Mouse (Mus musculus): ENCODE data around the gene Casq2. TPM values are rescaled to one million over a fixed set of nuclear protein-coding genes. Genes with fewer than 3 reads are reported as not detected.

The Casq2 gene
- polyA plus RNA-seq, 1 experiment: 0.64 TPM

DNA sequence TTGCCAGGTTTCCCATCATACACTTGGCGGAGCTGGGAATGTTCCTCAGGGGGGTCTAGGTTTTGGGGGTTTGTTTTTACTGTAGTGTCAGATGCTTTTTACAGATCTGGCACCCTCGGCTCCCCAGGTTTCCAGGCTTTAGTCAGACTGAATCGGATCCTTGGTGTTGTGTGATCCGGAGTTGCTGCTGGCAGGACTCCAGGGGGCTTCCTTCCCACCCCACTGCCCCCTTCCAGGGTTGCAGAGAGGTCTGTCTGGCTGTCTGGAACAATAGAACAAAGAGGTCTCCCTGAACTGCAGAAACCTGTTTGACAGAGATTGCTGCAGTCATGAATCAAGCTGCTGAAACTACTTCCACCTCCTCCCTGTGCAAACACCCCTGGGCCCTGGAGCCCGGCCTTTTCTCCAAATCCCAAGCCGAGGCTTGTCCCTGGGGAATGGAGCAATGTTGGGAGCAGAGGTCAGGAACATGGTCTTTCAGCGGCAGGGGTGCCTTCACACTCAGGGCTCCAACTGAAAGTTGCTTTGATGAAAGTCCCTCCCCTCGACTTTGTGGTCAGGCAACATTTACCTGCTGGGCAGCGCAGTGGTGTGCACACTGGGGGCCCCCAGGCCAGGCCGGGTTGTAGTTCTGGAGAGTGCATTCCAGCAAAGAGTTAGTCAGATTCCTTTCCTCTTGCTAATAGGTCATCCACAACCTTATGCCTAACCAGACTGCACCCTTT is 49.3 kb downstream of the Casq2 start:
- Histone ChIP-seq H3K27me3 (ENCODE audit: control insufficient read depth, insufficient read depth, insufficient read length) (no peaks in the 10 kb centered on the region), H3ac (ENCODE audit: control insufficient read depth, insufficient read length, low read depth) (no peak overlapping the region), H3K36me3 (ENCODE audit: control insufficient read depth, insufficient read depth) (no peaks in the 10 kb centered on the region), H3K79me2 (ENCODE audit: control insufficient read depth, insufficient read depth) (no peaks in the 10 kb centered on the region), H3K79me3 (ENCODE audit: low read depth) (no peaks in the 10 kb centered on the region), H3K4me3 (ENCODE audit: insufficient read depth, poor library complexity, severe bottlenecking) (no peak overlapping the region)
- TF ChIP-seq FOSL1 (IDR thresholded peaks at IDR 0.05; ENCODE audit: insufficient read depth, low read length, poor library complexity, severe bottlenecking) (no peak), CEBPB (IDR thresholded peaks at IDR 0.05; ENCODE audit: low read depth) (peak; percentile 2)

DNA sequence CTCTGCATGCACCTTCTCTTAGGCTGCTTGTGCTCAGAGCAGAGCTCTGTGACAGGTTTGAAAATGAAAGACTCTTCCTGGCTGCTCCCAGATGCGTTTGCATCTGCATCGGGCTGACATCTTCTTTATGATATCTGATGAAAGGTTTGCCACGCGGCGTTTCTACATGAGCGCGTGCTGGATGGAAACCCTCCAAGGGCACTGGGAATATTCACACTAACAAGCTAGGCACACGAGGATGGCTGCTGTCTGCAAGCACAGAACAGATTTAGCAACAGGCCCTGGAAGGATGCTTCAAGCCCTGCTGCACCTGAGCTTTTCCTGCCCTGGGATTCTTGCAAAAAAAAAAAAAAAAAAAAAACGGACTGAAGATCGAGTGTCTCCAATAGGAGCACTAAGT is 50.9 kb downstream of the Casq2 start:
- no peaks in the 10 kb centered on the region for H3K27me3 ChIP-seq (ENCODE audit: control insufficient read depth, insufficient read depth, insufficient read length)
- H3ac ChIP-seq (ENCODE audit: control insufficient read depth, insufficient read length, low read depth): no peak overlapping the region
- H3K4me3 ChIP-seq (ENCODE audit: insufficient read depth, poor library complexity, severe bottlenecking): no peak overlapping the region
- no peaks in the 10 kb centered on the region for H3K36me3 ChIP-seq (ENCODE audit: control insufficient read depth, insufficient read depth)
- no peaks in the 10 kb centered on the region for H3K79me2 ChIP-seq (ENCODE audit: control insufficient read depth, insufficient read depth)
- TF ChIP-seq FOSL1 (IDR thresholded peaks at IDR 0.05; ENCODE audit: insufficient read depth, low read length, poor library complexity, severe bottlenecking) (no peak), MAX (IDR thresholded peaks at IDR 0.05) (no peak), MYOD1 (IDR thresholded peaks at IDR 0.05; ENCODE audit: control insufficient read depth, insufficient read length, low read depth) (no peak), CEBPB (IDR thresholded peaks at IDR 0.05; ENCODE audit: low read depth) (no peak), USF1 (IDR thresholded peaks at IDR 0.05; ENCODE audit: low read depth) (no peak)
- no peaks in the 10 kb centered on the region for H3K79me3 ChIP-seq (ENCODE audit: low read depth)

GRCm38 (mm10) chr3:102138899-102139298 is 52.7 kb downstream of the Casq2 start:
- no peak overlapping the region for H3ac ChIP-seq (ENCODE audit: control insufficient read depth, insufficient read length, low read depth)
- TF ChIP-seq CTCF (IDR thresholded peaks at IDR 0.05; ENCODE audit: control insufficient read depth, insufficient read depth, insufficient read length) (no peak), USF1 (IDR thresholded peaks at IDR 0.05; ENCODE audit: low read depth) (no peak), MAX (IDR thresholded peaks at IDR 0.05) (no peak), CEBPB (IDR thresholded peaks at IDR 0.05; ENCODE audit: low read depth) (no peak), MYOG (IDR thresholded peaks at IDR 0.05; ENCODE audit: control insufficient read depth, extremely low read depth, insufficient read length) (no peak), FOSL1 (IDR thresholded peaks at IDR 0.05; ENCODE audit: insufficient read depth, low read length, poor library complexity, severe bottlenecking) (no peak), MYOD1 (IDR thresholded peaks at IDR 0.05; ENCODE audit: control insufficient read depth, insufficient read length, low read depth) (no peak)
- H3K36me3 ChIP-seq (ENCODE audit: control insufficient read depth, insufficient read depth): no peaks in the 10 kb centered on the region
- no peaks in the 10 kb centered on the region for H3K79me2 ChIP-seq (ENCODE audit: control insufficient read depth, insufficient read depth)
- no peak overlapping the region for H3K4me3 ChIP-seq (ENCODE audit: insufficient read depth, poor library complexity, severe bottlenecking)
- H3K27me3 ChIP-seq (ENCODE audit: control insufficient read depth, insufficient read depth, insufficient read length): no peaks in the 10 kb centered on the region
- no peaks in the 10 kb centered on the region for H3K79me3 ChIP-seq (ENCODE audit: low read depth)

- TF ChIP-seq FOSL1 (IDR thresholded peaks at IDR 0.05; ENCODE audit: insufficient read depth, low read length, poor library complexity, severe bottlenecking) (no peak), MYOG (IDR thresholded peaks at IDR 0.05; ENCODE audit: control insufficient read depth, extremely low read depth, insufficient read length) (no peak)
- H3K4me3 ChIP-seq (ENCODE audit: insufficient read depth, poor library complexity, severe bottlenecking): no peak overlapping the region
- H3K36me3 ChIP-seq (ENCODE audit: control insufficient read depth, insufficient read depth): no peaks in the 10 kb centered on the region
- H3K79me2 ChIP-seq (ENCODE audit: control insufficient read depth, insufficient read depth): no peaks in the 10 kb centered on the region
- no peaks in the 10 kb centered on the region for H3K27me3 ChIP-seq (ENCODE audit: control insufficient read depth, insufficient read depth, insufficient read length)
- no peak overlapping the region for H3ac ChIP-seq (ENCODE audit: control insufficient read depth, insufficient read length, low read depth)
- H3K79me3 ChIP-seq (ENCODE audit: low read depth): no peaks in the 10 kb centered on the region
Measured at GRCm38 (mm10) chr3:102140606-102141005, 54.4 kb downstream of the Casq2 start.

DNA sequence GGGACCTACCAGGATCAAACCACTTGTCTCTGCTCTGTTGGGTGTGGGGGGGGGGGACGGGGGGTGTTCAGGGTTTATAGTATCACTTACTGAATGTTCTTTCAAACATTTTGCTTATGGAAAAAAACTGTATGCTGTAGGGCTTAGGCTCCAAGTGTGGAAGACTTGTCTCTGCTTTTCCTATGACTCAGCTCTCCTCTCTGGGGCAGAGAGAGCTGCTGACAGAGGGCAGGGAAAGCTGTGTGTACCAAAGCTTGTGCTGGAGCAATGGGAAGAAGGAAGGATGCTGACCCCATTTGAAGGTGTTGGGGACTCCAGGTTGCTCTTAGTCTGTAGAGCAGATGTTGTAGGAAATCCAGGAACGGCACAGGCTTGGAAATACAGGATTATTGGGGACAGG is 55.2 kb downstream of the Casq2 start:
- peak overlapping the region; percentile 25 for H3ac ChIP-seq (ENCODE audit: control insufficient read depth, insufficient read length, low read depth)
- no peaks in the 10 kb centered on the region for H3K79me3 ChIP-seq (ENCODE audit: low read depth)
- no peak overlapping the region for H3K4me3 ChIP-seq (ENCODE audit: insufficient read depth, poor library complexity, severe bottlenecking)
- no peaks in the 10 kb centered on the region for H3K27me3 ChIP-seq (ENCODE audit: control insufficient read depth, insufficient read depth, insufficient read length)
- no peaks in the 10 kb centered on the region for H3K36me3 ChIP-seq (ENCODE audit: control insufficient read depth, insufficient read depth)
- TF ChIP-seq CTCF (IDR thresholded peaks at IDR 0.05; ENCODE audit: control insufficient read depth, insufficient read depth, insufficient read length) (no peak), MYOD1 (IDR thresholded peaks at IDR 0.05; ENCODE audit: control insufficient read depth, insufficient read length, low read depth) (no peak), MYOG (IDR thresholded peaks at IDR 0.05; ENCODE audit: control insufficient read depth, extremely low read depth, insufficient read length) (no peak), MAX (IDR thresholded peaks at IDR 0.05) (no peak), CEBPB (IDR thresholded peaks at IDR 0.05; ENCODE audit: low read depth) (no peak), FOSL1 (IDR thresholded peaks at IDR 0.05; ENCODE audit: insufficient read depth, low read length, poor library complexity, severe bottlenecking) (no peak), USF1 (IDR thresholded peaks at IDR 0.05; ENCODE audit: low read depth) (no peak)
- no peaks in the 10 kb centered on the region for H3K79me2 ChIP-seq (ENCODE audit: control insufficient read depth, insufficient read depth)

DNA sequence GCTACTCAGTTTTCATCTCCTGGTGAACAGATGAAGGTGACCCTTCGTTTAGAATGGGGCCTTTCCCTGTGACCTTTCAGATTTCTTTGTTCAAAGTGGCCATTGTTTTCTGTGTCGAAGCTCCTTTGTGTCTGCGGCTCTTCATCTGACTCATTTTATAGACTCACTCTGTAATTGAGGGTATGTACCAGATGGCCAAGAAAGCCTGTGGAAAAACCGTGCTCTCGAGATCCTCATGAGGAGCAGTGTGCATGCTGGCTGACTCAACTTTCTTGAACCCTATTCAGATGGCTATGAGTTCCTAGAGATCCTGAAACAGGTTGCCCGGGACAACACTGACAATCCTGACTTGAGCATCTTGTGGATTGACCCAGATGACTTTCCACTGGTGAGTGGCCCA is 55.7 kb downstream of the Casq2 start:
- Histone ChIP-seq H3K27me3 (ENCODE audit: control insufficient read depth, insufficient read depth, insufficient read length) (no peaks in the 10 kb centered on the region), H3K79me3 (ENCODE audit: low read depth) (no peaks in the 10 kb centered on the region), H3K4me3 (ENCODE audit: insufficient read depth, poor library complexity, severe bottlenecking) (no peak overlapping the region), H3K79me2 (ENCODE audit: control insufficient read depth, insufficient read depth) (no peaks in the 10 kb centered on the region), H3ac (ENCODE audit: control insufficient read depth, insufficient read length, low read depth) (no peak overlapping the region), H3K36me3 (ENCODE audit: control insufficient read depth, insufficient read depth) (no peaks in the 10 kb centered on the region)
- no peak for TF ChIP-seq CTCF (IDR thresholded peaks at IDR 0.05; ENCODE audit: control insufficient read depth, insufficient read depth, insufficient read length)
- peak; percentile 60 for TF ChIP-seq MAX (IDR thresholded peaks at IDR 0.05)

Data from C2C12 (cell line).